Mouse (Mus musculus) kidney, embryonic 14.5 days (tissue): ENCODE results near the gene Blvrb. TPM values are rescaled to one million over a fixed set of nuclear protein-coding genes. Genes with fewer than 3 reads are reported as not detected.

ENCODE experiments used
- ATAC-seq: fragments of 200-750 bp; cut with Nextera tagmentation; 2 replicates; pipeline ENCODE4 v1.8.0; 2017; ENCODE audit warnings: moderate number of reproducible peaks, mild to moderate bottlenecking, moderate TSS enrichment, moderate library complexity; ENCODE audit not compliant: low FRiP score, low TSS enrichment
- H3K27ac ChIP-seq: fragments of 300-500 bp; sonication (generic); 2 replicates; pipeline ENCODE4 v1.5.1; 2014; ENCODE audit warnings: low read depth, mild to moderate bottlenecking, low read length, moderate library complexity, mixed read lengths
- H3K27me3 ChIP-seq: fragments of 300-500 bp; sonication (generic); 2 replicates; pipeline ENCODE4 v1.6.1; 2014; ENCODE audit warnings: mild to moderate bottlenecking, low read length; ENCODE audit not compliant: control insufficient read depth, insufficient read depth
- H3K36me3 ChIP-seq: fragments of 300-500 bp; sonication (generic); 2 replicates; pipeline ENCODE4 v1.6.1; 2014; ENCODE audit warnings: low read length, mixed read lengths; ENCODE audit not compliant: control insufficient read depth, insufficient read depth
- H3K4me1 ChIP-seq: fragments of 300-500 bp; sonication (generic); 2 replicates; pipeline ENCODE4 v1.6.1; 2014; ENCODE audit warnings: low read length, mixed read lengths; ENCODE audit not compliant: control insufficient read depth, insufficient read depth
- H3K4me2 ChIP-seq: fragments of 300-500 bp; sonication (generic); replicated peaks from 2 replicates; pipeline ENCODE4 v1.6.1; 2014; ENCODE audit warnings: low read depth, mild to moderate bottlenecking, low read length
- H3K4me3 ChIP-seq: fragments of 300-500 bp; sonication (generic); 2 replicates; pipeline ENCODE4 v1.5.1; 2014; ENCODE audit warnings: mild to moderate bottlenecking, low read length
- H3K9ac ChIP-seq: fragments of 300-500 bp; sonication (generic); 2 replicates; pipeline ENCODE4 v1.6.1; 2014; ENCODE audit warnings: low read depth, mild to moderate bottlenecking, low read length, moderate library complexity
- H3K9me3 ChIP-seq: fragments of 300-500 bp; sonication (generic); 2 replicates; pipeline ENCODE4 v1.6.1; 2016; ENCODE audit warnings: low read length; ENCODE audit not compliant: control insufficient read depth
- WGBS: fragments of 180-500 bp; shearing (Covaris S2); extraction: QIAGEN DNeasy Blood & Tissue Kit; methylation state at CpG from one replicate; pipeline ENCODE4 v1.1.7; 2014; 5-methylcytosine and 5-hydroxymethylcytosine counted together
- polyA plus RNA-seq: library from polyadenylated mRNA; unstranded; fragments of >200 nt; fragmentation: Nextera tagmentation; extraction: Ambion mirVana; gene quantifications from 2 replicates; pipeline ENCODE4 v1.2.1, GENCODE M21; 2014

Gene Blvrb
- polyA plus RNA-seq, 1 experiment from 2014 or later = 41.2 TPM

DNA sequence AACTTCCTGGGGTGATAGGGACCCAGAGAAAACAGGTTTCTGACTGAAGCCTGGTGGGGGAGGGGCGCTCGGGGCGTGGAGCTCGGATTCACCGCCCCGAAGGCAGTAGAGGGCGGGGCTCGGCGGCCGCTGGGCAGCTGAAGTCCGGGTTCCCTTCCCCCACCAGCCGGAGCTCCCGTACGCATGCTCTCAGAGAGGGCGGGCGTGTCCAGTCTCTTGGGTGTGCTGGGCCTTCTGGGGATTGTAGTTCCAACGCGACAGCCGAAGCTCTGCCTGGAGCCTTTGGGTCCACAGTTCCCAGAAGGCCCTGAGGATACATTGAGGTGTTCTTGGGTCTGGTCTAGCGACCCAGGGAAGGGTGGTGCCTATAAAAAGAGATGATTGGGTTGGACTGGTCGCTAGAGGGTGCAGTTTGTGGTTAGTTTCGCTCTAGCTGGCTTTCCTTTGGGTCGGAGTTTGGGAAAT, 26.7 kb downstream of the Blvrb start:
- Histone ChIP-seq H3K4me2 (peak overlapping the region; percentile 72), H3K36me3 (peaks cover 14% of the 10 kb centered on the region), H3K9me3 (no peaks in the 10 kb centered on the region), H3K27ac (peak overlapping the region; percentile 96), H3K4me3 (peak overlapping the region; percentile 72), H3K4me1 (peaks cover 18% of the 10 kb centered on the region), H3K27me3 (no peaks in the 10 kb centered on the region), H3K9ac (peak overlapping the region; percentile 74; the same call in 1 of the 2 replicates)
- ATAC-seq = peak; percentile 94
- WGBS = under 1% methylated on average over 23 of the region's 23 CpGs

DNA sequence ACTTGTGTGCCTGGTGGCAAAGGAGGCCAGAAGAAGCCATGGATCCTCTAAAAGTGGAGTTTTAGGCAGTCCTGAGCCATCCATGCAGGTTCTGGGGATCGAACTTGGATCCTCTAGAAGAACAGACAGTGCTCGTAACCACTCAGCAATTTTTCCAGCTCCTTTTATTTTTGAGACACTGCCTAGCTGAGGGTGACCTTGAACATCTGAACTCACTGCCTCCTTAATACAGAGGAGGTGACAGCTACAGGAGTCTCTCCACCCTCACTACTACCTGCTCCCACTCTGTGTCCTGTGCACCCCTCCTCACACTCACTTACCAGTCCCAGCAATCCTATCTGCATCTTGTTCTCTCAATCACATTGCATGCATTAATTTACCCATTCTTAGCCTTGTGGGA, 27.8 kb downstream of the Blvrb start:
- peak overlapping the region; percentile 28; the same call in 1 of the 2 replicates for H3K9ac ChIP-seq
- no peak overlapping the region for H3K27ac ChIP-seq
- H3K4me2 ChIP-seq = no peak overlapping the region
- no peak overlapping the region; the same call in 1 of the 2 replicates for H3K4me3 ChIP-seq
- H3K36me3 ChIP-seq = peaks cover 14% of the 10 kb centered on the region
- ATAC-seq = no peak
- H3K9me3 ChIP-seq = no peaks in the 10 kb centered on the region
- 88% methylated on average over 2 of the region's 2 CpGs for WGBS
- H3K27me3 ChIP-seq = no peaks in the 10 kb centered on the region
- peaks cover 18% of the 10 kb centered on the region for H3K4me1 ChIP-seq

DNA sequence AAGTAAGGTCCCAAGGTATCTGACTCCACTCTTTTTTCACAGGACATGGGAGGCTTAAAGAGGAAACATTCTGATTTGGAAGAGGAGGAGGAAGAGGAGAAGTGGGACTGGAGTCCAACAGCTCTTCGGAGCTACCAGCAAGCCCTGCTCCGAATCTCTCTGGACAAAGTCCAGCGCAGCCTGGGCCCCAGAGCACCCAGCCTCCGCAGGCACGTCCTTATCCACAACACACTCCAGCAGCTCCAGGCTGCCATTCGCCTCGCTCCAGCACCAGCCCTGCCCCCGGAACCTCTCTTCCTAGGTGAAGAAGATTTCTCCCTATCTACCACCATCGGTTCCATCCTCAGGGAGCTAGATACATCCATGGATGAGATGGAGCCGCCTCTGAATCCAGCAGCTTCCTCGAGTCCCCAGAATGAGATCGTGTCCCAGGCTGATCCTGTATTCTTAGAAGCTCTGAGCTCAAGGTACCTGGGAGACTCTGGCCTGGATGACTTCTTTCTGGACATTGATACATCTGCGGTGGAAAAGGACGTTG, 28.4 kb downstream of the Blvrb start:
- ATAC-seq = no peak
- peaks cover 21% of the 10 kb centered on the region for H3K4me1 ChIP-seq
- H3K4me3 ChIP-seq = no peak overlapping the region
- no peaks in the 10 kb centered on the region for H3K9me3 ChIP-seq
- peaks cover 14% of the 10 kb centered on the region for H3K36me3 ChIP-seq
- no peak overlapping the region for H3K4me2 ChIP-seq
- WGBS = 97% methylated on average over 14 of the region's 14 CpGs
- no peak overlapping the region for H3K27ac ChIP-seq
- no peak overlapping the region for H3K9ac ChIP-seq
- no peaks in the 10 kb centered on the region for H3K27me3 ChIP-seq

- peaks cover 16% of the 10 kb centered on the region for H3K4me1 ChIP-seq
- ATAC-seq = no peak
- no peak overlapping the region for H3K27ac ChIP-seq
- peaks cover 14% of the 10 kb centered on the region for H3K36me3 ChIP-seq
- H3K9ac ChIP-seq = no peak overlapping the region
- WGBS = 77% methylated on average over 7 of the region's 7 CpGs
- H3K27me3 ChIP-seq = no peaks in the 10 kb centered on the region
- H3K9me3 ChIP-seq = no peaks in the 10 kb centered on the region
- no peak overlapping the region for H3K4me2 ChIP-seq
- no peak overlapping the region for H3K4me3 ChIP-seq
These were observed 30.8 kb downstream of the Blvrb start for GRCm38 (mm10) chr7:27478561-27478960.

- Histone ChIP-seq H3K9me3 (no peaks in the 10 kb centered on the region), H3K27ac (peak overlapping the region; percentile 42; the same call in 1 of the 2 replicates), H3K4me3 (no peak overlapping the region), H3K4me1 (peaks cover 16% of the 10 kb centered on the region), H3K4me2 (no peak overlapping the region), H3K36me3 (peaks cover 14% of the 10 kb centered on the region), H3K27me3 (no peaks in the 10 kb centered on the region), H3K9ac (no peak overlapping the region)
- WGBS = 45% methylated on average over 1 of the region's 1 CpGs
- ATAC-seq = no peak
These were observed 32.0 kb downstream of the Blvrb start for GRCm38 (mm10) chr7:27479750-27480149.

- Histone ChIP-seq H3K9me3 (no peaks in the 10 kb centered on the region), H3K27me3 (no peaks in the 10 kb centered on the region), H3K36me3 (peaks cover 14% of the 10 kb centered on the region), H3K9ac (no peak overlapping the region; the same call in 1 of the 2 replicates), H3K27ac (peak overlapping the region; percentile 25), H3K4me1 (peaks cover 10% of the 10 kb centered on the region), H3K4me3 (peak overlapping the region; percentile 20; the same call in 1 of the 2 replicates), H3K4me2 (peak overlapping the region; percentile 33)
- no peak for ATAC-seq
- WGBS = 54% methylated on average over 3 of the region's 3 CpGs
These were observed 32.7 kb downstream of the Blvrb start for GRCm38 (mm10) chr7:27480506-27480905.

DNA sequence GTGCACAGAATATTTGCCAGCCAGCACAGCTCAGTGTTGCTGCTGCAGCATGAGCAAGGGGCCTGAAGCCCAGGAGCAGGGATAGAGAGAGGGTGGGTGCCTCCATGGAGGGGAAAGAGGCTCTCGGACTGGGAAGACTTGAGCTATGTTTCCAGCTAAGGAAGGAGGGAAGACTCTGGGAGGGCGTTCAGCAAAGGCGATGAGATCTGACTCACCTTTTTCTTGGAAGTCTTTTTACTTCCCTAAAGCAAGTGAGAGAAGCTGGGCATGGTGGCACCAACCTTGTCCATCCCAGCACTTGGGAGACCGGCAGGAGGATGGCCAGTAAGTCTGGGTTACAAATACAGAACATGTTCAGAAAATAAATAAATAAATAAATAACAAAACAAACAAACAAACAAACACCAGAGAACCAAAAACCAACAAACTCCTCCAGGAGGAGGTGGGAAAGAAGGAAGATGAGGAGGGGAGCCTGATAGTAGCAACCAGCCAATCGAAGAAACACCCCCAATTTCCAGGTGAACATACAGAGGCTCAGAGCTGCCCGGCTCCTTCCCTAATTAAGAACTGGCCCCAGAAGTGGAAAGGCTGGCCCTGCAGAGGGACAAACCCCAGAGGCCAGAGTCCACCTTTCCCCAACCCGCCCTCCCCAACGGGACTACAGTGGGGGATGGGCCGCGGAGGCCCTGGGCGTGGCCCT, 33.3 kb downstream of the Blvrb start:
- ATAC-seq = no peak
- WGBS = 16% methylated on average over 9 of the region's 11 CpGs
- Histone ChIP-seq H3K9me3 (no peaks in the 10 kb centered on the region), H3K27me3 (no peaks in the 10 kb centered on the region), H3K4me2 (peak overlapping the region; percentile 33), H3K36me3 (peaks cover 12% of the 10 kb centered on the region), H3K4me3 (peak overlapping the region; percentile 20), H3K4me1 (peaks cover 7% of the 10 kb centered on the region), H3K9ac (peak overlapping the region; percentile 24; the same call in 1 of the 2 replicates), H3K27ac (peak overlapping the region; percentile 25)

GRCm38 (mm10) chr7:27481627-27481969, 33.8 kb downstream of the Blvrb start:
- peak overlapping the region; percentile 20 for H3K4me3 ChIP-seq
- H3K4me1 ChIP-seq = peaks cover 7% of the 10 kb centered on the region
- ATAC-seq = peak; percentile 96
- H3K9me3 ChIP-seq = no peaks in the 10 kb centered on the region
- 0% methylated on average over 9 of the region's 12 CpGs for WGBS
- H3K36me3 ChIP-seq = peaks cover 7% of the 10 kb centered on the region
- no peaks in the 10 kb centered on the region for H3K27me3 ChIP-seq
- H3K27ac ChIP-seq = peak overlapping the region; percentile 25; the same call in 1 of the 2 replicates
- H3K4me2 ChIP-seq = peak overlapping the region; percentile 33
- H3K9ac ChIP-seq = peak overlapping the region; percentile 24; the same call in 1 of the 2 replicates

- Histone ChIP-seq H3K9ac (no peak overlapping the region), H3K4me2 (no peak overlapping the region), H3K27me3 (no peaks in the 10 kb centered on the region), H3K4me3 (no peak overlapping the region), H3K4me1 (0 out of 2 replicates have a peak, but pooled peaks cover 3% of the 10 kb centered on the region), H3K27ac (no peak overlapping the region), H3K9me3 (no peaks in the 10 kb centered on the region), H3K36me3 (no peaks in the 10 kb centered on the region)
- ATAC-seq = no peak
- 87% methylated on average over 4 of the region's 4 CpGs for WGBS
These were observed 36.1 kb downstream of the Blvrb start for GRCm38 (mm10) chr7:27483860-27484259.
